Mouse (Mus musculus) megakaryocyte-erythroid progenitor cell, adult 5-6 weeks (primary cell): ENCODE measurements around the gene Arih1. TPM values are rescaled to one million over a fixed set of nuclear protein-coding genes. Genes with fewer than 3 reads are reported as not detected.
A peak's percentile ranks its signal among the peaks of the same experiment; 100 is the strongest.
"Not testable (repeated sequence)": the region's sequence is repeated elsewhere in the genome, so short reads cannot be mapped to it uniquely, and the experiment has no call there.

Experiments
- ATAC-seq: replicated peaks from 2 replicates; pipeline ENCODE4 v1.8.0; 2016; ENCODE audit warnings: mild to moderate bottlenecking, inconsistent platforms; ENCODE audit not compliant: severe bottlenecking, poor library complexity, low FRiP score, low TSS enrichment
- total RNA-seq, 2 experiments: library from RNA; stranded (forward) in 1 of 2; stranded (reverse) in 1 of 2; fragments of 200-1000, 215-1000 nt in 1 of 2; fragments of >200 nt in 1 of 2; fragmentation: Nextera tagmentation in 1 of 2; gene quantifications; 2 replicates each; pipeline ENCODE4 v1.2.3; 2014 to 2017

Gene Arih1
- total RNA-seq, 2 experiments from 2014 or later = 36.1 to 117 TPM

DNA sequence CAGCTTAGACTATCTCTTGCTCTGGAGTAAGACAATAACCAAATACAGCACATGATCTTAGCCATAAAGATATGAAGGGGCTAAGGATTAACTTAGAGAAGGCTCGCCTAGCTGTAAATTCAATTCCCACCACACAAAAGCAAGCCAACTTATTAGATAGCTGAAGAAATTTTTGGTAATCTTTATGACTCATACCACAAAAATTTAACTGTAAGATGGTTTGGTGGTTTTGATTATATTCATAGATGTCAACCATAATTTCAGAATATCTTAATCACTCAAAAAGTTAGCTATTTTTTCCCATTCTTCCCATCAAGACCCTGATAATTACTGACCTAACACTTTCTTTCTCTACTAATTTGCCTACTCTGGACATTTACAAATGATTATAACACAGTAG is 17.0 kb downstream of the Arih1 start:
- no peak for ATAC-seq

DNA sequence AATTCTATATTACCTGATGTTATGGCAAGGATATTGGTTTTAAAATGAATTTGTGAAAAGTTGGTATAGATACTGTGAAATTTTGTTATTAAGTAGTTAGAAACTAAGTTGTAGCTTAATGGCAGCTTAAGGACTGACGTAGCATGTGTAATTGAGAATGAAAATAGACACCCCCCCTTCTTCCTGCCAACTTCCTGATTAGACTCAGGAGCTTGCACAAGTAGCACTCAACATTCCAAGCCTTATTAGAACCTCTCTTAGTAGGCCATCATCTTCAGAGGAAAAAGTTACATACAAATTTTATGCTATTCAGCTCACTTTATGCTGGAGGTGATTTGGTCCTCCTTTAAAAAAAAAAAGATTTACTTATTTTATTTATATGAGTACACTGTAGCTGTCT is 22.1 kb downstream of the Arih1 start:
- no peak for ATAC-seq

DNA sequence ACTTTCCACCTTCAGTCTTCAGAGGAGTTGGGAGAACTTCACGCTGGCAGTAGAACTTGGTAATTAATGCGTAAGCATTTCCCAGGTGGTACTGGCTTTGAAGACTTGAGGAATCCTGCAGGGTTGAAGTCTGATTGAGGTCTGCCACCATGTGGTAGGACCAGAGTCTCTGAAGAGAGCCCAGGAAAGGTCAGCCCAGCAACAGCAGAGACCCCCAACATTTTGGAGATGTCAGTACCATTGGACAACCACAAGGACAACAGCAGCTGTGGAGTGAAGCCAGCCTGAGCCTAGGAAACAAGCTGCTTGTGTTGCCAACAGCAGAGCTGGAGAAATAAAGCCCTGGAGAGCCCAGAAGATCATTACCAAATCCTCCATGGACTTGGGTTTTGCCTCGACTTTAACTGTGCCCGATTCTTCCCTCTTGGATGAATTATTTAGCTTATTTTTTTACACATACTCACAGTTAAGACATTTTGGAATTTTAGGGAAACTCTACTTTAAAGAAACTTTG is 27.4 kb downstream of the Arih1 start:
- ATAC-seq = no peak

DNA sequence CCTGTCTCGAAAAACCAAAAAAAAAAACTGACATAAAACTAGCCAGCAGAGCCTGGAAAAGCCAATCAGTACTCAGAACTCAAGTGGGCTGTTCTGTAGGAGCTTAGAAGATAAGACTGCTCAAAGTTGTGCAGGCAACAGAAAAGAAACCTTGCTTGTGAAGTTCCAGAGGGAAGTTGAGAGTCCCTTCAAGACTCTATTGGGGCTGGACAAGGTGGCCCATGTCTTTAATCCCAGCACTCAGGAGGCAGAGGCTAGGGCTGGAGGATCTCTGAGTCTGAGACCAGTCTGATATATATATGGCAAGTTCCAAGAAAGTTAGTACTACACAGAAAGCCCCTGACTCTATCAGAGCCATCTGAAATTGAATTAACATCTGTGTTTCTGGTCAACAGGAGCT is 28.0 kb downstream of the Arih1 start:
- ATAC-seq = 0 out of 2 replicates have a peak, but pooled peaks have one; percentile 49

DNA sequence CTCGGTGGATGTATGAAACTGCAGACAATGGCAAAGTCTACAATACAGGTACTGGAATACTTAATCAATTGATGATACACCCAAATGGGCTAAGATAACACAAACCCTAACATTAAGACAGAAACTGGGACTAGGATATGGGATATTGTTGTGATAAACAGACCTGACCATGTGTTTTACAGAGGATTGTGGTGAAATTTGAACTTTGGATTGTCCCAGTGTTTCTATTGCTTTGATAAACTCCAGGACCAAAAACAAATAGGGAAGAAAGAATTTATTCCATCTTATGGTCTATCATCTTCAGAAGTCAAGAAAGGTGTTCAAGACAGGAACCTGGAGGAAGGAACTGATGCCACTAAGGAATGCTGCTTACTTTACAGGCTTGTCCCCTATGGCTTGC is 28.7 kb downstream of the Arih1 start:
- ATAC-seq = no peak

DNA sequence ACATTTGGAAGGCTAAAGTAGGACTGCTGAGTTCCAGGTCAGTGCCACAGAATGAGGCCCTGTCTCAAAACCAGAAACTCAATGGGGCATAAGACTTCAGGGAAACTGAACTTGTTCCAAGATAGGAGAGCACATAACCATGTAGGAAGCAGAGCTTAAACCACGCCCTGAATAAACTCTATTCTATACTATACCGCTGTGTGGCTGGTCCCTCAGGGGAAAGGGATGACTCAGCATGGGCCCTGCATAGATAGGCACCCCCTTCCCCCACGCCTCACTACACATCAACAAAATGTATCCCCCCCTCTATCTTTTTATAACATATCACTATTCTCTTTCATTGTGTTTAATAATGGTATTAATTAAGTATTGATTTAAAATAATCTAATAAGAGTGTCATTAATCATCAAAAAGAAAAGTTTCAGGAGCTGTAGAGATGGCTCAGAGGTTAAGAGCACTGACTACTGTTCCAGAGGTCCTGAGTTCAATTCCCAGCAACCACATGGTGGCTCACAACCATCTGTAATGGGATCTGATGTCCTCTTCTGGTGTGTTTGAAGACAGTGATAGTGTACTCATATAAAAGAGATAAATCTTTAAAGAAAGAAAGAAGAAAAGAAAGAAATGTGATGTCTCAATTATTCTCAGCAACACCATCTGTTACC is 30.9 kb downstream of the Arih1 start:
- ATAC-seq = peak; percentile 72

DNA sequence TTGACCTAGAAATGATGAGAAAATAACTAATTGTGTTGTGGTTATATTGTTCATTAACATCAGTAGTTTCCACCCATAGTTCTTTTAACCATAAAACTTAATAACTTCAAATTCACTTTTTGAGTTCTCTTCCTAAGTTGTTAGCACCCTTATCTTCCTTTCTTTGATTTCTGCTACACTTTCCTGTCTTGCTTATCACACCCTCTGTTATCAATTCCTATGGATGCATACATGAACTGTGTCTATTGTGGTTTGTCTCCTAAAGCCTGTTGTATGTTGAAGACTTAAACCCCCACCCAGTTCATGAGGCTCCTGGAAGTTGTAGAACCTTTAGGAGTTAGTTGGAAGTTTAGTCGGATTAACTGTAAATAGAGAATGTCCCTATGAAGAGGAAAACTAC is 52.7 kb downstream of the Arih1 start:
- no peak for ATAC-seq

DNA sequence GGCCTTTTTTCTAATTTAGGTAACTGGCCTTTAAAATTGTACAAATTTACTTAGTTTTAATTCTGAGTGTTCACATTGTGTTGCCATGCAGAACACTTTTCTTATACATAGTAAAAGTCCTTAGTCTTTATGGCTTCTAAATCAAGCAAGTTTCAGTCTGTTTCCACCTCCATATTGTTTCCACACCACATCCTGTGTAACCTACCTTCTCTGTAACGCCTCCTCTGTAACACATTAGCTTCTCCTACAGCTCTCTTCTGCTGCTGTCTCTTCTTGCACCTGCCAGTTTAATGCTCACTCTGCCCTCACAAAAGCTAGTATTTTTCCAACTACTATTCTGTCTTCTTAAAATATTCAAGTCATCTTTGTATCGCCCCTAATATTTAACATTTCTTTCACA is 54.8 kb downstream of the Arih1 start:
- no peak for ATAC-seq

DNA sequence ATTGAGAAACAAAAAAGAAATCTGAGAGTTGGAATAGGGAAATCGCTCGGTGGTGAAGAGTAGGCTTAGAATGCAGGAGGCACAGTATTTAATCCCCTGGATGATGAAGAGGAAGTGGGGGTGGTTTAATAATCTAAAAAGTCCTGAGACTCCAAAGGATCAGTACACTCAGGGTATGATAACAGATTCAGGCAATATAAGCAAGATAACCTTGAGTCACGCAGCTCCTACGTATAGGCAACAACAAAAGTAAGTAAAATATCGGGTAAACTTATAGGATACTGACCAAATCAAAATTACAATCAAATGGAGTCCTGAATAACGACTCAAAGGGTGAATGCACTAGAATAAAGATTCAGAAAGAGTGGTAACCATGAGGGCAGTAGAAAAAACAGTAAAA is 65.9 kb downstream of the Arih1 start:
- ATAC-seq = no peak

DNA sequence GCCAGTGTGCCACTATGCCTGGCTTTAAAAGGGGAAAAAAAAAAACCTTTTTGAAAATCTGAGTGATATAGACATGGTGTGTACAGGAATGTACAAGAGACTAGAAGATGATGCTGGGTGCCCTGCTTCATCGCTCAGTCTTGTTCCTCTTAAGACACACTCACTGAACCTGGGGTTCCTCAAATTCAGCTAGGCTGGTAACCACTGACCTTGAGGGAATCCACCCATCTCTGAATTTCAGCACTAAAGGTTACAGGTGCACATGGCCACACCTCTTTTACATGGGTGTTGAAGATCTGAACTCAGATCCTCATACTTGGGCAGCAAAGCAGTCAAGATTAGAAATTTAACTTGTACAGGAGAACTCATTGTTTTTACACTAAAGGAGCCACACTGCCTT is 79.1 kb downstream of the Arih1 start:
- no peak for ATAC-seq

DNA sequence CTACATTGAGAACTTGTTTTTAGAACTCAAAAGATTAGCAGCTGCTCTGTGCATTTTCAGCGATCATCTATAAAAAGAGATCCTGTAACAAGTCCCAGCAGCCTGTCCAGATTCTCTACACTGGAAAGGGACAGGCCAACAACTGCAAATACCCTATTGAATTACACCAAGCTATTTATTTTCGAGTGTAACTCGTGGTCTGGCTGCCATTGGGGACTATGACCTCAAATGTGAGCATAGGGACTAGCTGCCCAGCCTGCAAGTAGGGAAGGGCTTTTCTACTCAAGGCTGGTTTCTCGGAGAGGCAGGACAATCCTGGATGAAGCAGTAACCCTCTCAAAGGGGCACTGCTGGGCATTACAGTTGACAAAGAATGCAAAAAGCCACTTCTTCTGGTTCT is 97.3 kb downstream of the Arih1 start:
- no peak for ATAC-seq

DNA sequence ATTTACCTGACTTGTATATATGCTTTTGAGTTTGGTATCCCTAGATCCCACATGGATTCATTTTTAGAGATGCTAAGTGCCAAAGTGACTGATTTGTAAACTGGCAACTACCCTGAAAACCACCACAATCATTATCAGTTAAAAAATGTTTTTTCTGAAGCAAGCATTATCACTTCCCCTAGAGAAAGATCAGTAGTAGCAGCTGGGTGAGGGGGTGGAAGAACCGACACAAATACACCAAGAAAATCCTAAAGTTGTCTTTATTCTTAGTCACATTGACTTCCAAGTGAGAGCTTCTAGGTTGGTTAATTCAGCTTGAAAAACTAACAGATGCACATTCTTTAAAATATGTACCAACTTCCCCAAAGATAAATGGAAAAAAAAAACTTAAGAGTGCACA is 98.1 kb downstream of the Arih1 start:
- ATAC-seq = no peak

DNA sequence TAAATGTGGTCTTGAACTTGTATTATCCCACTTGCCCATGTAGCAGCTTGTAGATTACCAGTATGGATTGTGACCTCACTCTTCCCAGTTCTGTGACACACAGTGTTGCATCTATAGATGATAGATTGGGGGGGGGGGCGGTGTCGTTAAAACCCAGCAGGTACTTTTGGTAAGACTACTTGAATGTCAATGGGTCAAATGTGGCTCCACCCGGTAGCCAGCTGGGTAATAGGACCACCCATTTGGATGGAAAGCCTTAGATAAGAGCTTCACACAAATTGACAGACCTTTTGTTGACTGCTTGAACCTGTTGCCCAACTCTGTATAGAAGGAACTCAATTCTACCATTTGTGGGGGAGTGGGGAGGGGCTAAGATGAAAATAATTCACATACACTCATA is 99.0 kb downstream of the Arih1 start:
- 0 out of 2 replicates have a peak, but pooled peaks have one; percentile 30 for ATAC-seq

DNA sequence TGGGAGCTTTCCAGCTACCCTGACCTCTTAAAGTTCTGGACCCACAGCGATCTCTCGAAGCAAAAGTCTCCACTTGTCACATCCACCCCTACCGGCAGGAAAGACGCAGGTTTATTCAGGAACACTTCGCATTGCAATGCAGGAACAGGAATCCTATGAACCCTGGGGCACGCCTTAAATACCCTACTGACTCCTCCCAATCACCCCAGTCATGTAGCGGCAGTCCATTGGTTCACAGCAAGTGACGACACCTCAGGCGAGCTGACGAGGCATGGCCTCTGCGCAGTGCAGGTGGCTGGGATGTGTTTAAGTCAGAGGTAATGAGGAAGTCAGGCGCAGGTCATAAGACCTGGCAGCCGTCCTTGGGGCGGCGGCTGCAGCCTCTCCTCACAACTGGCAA is 110.8 kb downstream of the Arih1 start:
- no peak for ATAC-seq

DNA sequence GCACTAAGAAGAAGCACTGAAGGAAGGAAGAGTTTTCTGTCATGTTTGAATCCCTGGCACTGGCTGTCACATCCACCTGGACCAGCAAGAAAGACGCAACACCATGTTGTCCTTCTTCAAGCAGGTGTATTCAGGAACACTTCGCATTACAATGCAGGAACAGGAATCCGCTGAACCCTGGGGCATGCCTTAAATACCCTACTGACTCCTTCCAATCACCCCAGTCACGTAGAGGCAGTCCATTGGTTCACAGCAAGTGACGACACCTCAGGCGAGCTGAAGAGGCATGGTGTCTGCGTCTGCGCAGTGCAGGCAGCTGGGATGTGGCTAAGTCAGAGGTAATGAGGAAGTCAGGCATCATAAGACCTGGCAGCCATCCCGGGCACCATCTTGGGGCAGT is 116.8 kb downstream of the Arih1 start:
- no peak for ATAC-seq

DNA sequence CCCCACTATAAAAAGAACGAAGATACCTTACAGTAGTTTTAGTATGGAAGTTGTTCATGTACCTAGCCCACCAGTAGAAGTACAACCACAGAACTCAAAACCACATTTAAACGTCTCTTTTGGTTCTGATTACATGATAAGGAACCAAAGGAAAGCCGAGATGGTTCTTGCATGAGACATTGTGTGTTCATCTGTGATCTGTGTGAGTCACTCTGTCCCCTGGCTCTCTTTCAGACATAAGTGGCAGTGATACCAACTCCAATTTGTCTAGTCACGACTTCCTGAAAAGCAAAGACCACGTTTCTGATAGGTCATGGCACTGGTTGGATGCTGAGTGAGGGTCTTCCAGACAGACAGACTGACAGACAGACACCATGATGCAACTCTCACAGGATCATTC is 117.2 kb downstream of the Arih1 start:
- no peak for ATAC-seq

DNA sequence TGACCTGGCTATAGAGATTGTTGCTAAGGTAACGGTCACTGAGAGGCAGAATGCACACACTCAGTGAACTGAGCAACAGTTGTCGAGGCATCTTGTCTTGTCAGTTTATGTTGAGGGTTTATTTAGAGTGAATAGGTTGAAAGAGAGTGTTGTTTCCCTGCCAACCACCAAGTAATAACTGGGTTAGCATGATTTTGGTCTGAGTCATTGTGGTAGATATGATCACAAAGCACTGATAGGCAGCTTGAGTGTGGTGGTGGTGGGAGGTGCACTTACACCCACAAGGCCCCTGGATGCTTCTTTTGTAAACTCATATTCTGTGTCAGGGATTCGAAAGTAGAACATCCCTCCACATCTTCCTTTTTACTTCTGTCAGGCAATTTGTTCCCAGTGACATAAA is 125.9 kb downstream of the Arih1 start:
- ATAC-seq = peak; percentile 68

DNA sequence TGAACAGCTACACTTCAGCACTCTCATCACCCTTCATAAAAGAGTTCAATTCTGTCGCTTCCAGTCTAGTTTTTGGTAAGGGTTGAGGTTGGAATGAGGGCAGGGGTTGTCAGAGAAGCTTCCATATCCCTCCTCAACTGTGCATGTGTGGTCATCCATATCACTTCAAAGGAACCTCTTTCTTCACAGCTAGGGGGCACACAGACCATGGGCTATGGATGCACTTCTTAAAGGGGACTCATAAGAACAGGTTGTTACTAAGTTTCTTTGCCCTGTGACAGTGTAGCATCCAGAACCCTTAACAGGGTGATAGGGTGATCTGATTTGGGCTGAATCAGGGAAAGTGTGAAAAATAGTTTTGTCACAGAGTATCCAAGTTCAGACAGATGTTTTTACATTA is 128.4 kb downstream of the Arih1 start:
- ATAC-seq = not testable (repeated sequence)

DNA sequence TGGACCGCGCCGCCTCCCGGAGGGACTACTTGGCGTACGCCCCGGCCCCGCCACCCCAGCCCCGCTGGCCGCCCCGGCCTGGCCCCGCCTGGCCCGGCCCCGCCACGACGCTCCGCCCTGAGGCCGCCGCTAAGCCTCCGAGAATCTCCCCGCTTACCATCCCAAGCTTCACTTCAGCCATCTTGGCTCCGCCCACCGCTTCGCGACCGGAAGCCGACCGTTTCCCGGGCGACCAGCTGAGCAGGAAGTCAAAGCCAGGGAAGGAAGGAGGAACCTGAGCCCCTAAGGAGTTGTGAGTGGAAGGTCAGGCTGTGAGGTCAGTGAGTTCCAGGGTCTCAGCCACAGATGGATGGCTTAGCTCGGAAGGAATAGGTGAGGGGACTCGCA is 133.2 kb downstream of the Arih1 start, which contains the start of gene Bbs4:
TSS of gene Bbs4 (minus strand) at position 256 of the 387 bp plus-strand sequence.
- peak; percentile 98 for ATAC-seq

DNA sequence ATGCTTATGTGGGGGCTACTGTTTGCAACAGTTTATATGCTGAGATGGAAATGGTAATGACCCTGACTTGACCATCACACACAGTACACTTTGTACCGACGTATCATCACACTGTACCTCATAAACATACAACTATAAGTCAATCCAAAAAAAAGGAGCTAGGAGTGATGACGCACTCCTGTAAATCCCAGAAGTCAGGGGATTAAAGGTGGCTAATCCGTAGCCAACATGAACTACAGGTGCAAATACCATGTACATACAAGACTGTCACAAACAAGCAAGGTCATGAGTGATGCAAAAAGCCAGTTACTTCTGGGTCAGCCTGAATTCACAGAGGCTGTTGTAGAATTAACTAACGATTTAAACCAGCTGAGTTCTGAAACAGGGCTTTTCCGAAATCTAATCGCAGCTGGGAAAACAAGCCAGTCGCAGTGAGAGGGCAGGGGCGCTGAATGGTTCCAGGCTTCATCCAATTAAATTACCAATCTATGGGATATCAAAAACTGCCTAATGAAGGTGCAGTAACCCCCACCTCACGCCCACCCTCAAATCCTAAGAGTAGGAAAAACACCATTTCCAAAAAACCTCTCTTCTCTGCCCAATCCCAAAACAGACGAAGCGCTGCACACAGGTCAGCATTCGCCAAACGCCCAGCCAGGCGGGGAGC is 133.7 kb downstream of the Arih1 start:
- ATAC-seq = no peak

DNA sequence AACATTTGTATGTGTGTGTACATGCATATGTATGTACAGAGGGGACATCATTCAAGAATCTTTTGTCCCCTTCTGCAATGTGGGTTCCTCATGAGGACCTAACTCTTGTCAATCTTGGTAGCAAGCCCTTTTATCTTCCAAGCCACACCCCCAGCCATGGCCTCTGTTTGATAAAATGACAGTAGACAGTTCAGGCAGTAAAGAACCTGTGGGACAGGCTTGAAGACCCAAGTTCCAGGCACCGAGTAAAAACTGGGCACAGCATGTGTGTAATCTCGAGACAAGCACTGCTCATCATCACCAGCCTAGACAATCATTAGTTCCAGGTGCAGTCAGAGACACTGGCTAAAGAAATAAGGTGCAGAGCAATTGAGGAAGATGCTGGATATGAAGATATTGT is 140.2 kb downstream of the Arih1 start:
- peak; percentile 70 for ATAC-seq
